Mouse (Mus musculus) spleen, adult 2 months (tissue): ENCODE measurements around the gene Cryba1.

ENCODE experiments used
- CTCF ChIP-seq: fragments of 200-500 bp; IDR thresholded peaks from 2 replicates; pipeline ENCODE4 v1.5.1; 2011; ENCODE audit warnings: mild to moderate bottlenecking, inconsistent platforms; ENCODE audit not compliant: insufficient read depth, insufficient read length, insufficient replicate concordance; ENCODE audit errors: extremely low read depth
- POLR2A ChIP-seq: fragments of 200-500 bp; IDR thresholded peaks from 2 replicates; pipeline ENCODE4 v1.6.1; 2011; ENCODE audit warnings: low read depth, low read length, inconsistent platforms

DNA sequence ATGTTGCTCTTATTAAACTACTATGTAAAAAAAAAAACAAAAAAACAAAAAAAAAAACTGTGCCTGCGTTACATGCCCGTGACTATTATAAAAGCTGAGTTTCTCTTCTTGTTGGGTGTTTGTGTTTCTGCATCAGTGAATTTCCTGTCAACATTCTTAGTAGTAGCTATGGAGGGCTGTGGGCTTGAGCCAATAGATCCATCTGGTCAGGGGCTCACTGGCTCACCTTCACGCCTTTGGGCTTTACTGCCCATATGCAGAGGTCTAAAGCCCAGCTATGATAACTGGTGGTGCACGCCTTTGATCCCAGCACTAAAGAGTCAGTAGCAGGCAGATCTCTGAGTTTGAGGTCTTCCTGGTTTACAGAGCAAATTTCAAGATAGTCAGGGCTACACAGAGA lies 44.4 kb upstream of the Cryba1 start:
- TF ChIP-seq CTCF (no peak), POLR2A (no peak)
